Mouse (Mus musculus): ENCODE measurements around the gene Islr.
"Not testable (repeated sequence)": the region's sequence is repeated elsewhere in the genome, so short reads cannot be mapped to it uniquely, and the experiment has no call there.

The Islr gene

GRCm38 (mm10) chr9:58203516-58204447, at the start of gene Islr, which contains the start of gene Islr2:
Gene Islr (minus strand): TSS chr9:58204306.
Gene Islr2 (minus strand): TSS chr9:58204319.
- peak; percentile 89 for DNase-seq

- not testable (repeated sequence) for DNase-seq
Observed at GRCm38 (mm10) chr9:58253805-58254122, 49.7 kb upstream of the Islr start.

GRCm38 (mm10) chr9:58253033-58253804, 49.1 kb upstream of the Islr start, which contains the start of gene Stoml1:
Gene Stoml1 (plus strand): TSS chr9:58253164.
- peak; percentile 98 for DNase-seq

- not testable (repeated sequence) for DNase-seq
Observed at GRCm38 (mm10) chr9:58250730-58251129, 46.6 kb upstream of the Islr start.

- DNase-seq, result no peak
Observed at GRCm38 (mm10) chr9:58250322-58250721, 46.2 kb upstream of the Islr start.

- peak; percentile 91 for DNase-seq
Observed at GRCm38 (mm10) chr9:58249592-58250192, 45.6 kb upstream of the Islr start, which contains the start of gene Pml. Gene Pml (minus strand): TSS chr9:58249786.

- DNase-seq, result no peak
Observed at GRCm38 (mm10) chr9:58248746-58249413, 44.8 kb upstream of the Islr start.

GRCm38 (mm10) chr9:58247064-58247759, 43.1 kb upstream of the Islr start:
- peak; percentile 92 for DNase-seq

- no peak for DNase-seq
Observed at GRCm38 (mm10) chr9:58246083-58246591, 42.0 kb upstream of the Islr start.

GRCm38 (mm10) chr9:58243696-58244095, 39.6 kb upstream of the Islr start:
- DNase-seq, result no peak

- no peak for DNase-seq
Observed at GRCm38 (mm10) chr9:58242696-58243095, 38.6 kb upstream of the Islr start.

GRCm38 (mm10) chr9:58241780-58242485, 37.8 kb upstream of the Islr start:
- peak; percentile 60 for DNase-seq

GRCm38 (mm10) chr9:58234502-58235015, 30.5 kb upstream of the Islr start:
- DNase-seq, result no peak

- DNase-seq, result no peak
Observed at GRCm38 (mm10) chr9:58232374-58232773, 28.3 kb upstream of the Islr start.

- no peak for DNase-seq
Observed at GRCm38 (mm10) chr9:58231746-58232145, 27.6 kb upstream of the Islr start.

- DNase-seq, result no peak
Observed at GRCm38 (mm10) chr9:58228777-58229466, 24.8 kb upstream of the Islr start.

- DNase-seq, result peak; percentile 74
Observed at GRCm38 (mm10) chr9:58225915-58226913, 22.1 kb upstream of the Islr start.

GRCm38 (mm10) chr9:58224356-58224755, 20.2 kb upstream of the Islr start:
- DNase-seq, result no peak

Measured in lung, postnatal 10 days (tissue).